Mouse (Mus musculus): ENCODE results near the gene Meis1.

Gene Meis1

GRCm38 (mm10) chr11:18830087-18830486, 188.7 kb downstream of the Meis1 start:
- DNase-seq (ENCODE audit: low spot score in 2 of 2): no peak
